Mouse (Mus musculus) midbrain, embryonic 14.5 days (tissue): Measurements from ENCODE around the gene Plcl1. TPM values are rescaled to one million over a fixed set of nuclear protein-coding genes. Genes with fewer than 3 reads are reported as not detected.

Source experiments
- ATAC-seq: fragments of 200-750 bp; cut with Nextera tagmentation; 2 replicates; pipeline ENCODE4 v1.8.0; 2017; ENCODE audit warnings: moderate number of reproducible peaks, moderate library complexity; ENCODE audit not compliant: low FRiP score, low TSS enrichment
- DNase-seq: peaks from one replicate; pipeline ENCODE4 v3.0.0-alpha.2; 2015
- H3K27ac ChIP-seq: fragments of 300-500 bp; sonication (generic); replicated peaks from 2 replicates; pipeline ENCODE4 v1.5.1; 2014; ENCODE audit warnings: mild to moderate bottlenecking, low read depth, low read length, moderate library complexity
- H3K27me3 ChIP-seq: fragments of 300-500 bp; sonication (generic); 2 replicates; pipeline ENCODE4 v1.6.1; 2014; ENCODE audit warnings: low read length, control low read depth, mixed read lengths; ENCODE audit not compliant: control insufficient read depth, insufficient read depth
- H3K36me3 ChIP-seq: fragments of 300-500 bp; sonication (generic); 2 replicates; pipeline ENCODE4 v1.6.1; 2014; ENCODE audit warnings: low read length, control low read depth; ENCODE audit not compliant: control insufficient read depth, insufficient read depth
- H3K4me1 ChIP-seq: fragments of 300-500 bp; sonication (generic); 2 replicates; pipeline ENCODE4 v1.6.1; 2014; ENCODE audit warnings: mild to moderate bottlenecking, antibody characterized with exemption, low read length, control low read depth; ENCODE audit not compliant: control insufficient read depth, insufficient read depth
- H3K4me2 ChIP-seq: fragments of 300-500 bp; sonication (generic); 2 replicates; pipeline ENCODE4 v1.6.1; 2014; ENCODE audit warnings: mild to moderate bottlenecking, low read length, moderate library complexity
- H3K4me3 ChIP-seq: fragments of 300-500 bp; sonication (generic); replicated peaks from 2 replicates; pipeline ENCODE4 v1.5.1; 2014; ENCODE audit warnings: low read depth, low read length
- H3K9ac ChIP-seq: fragments of 300-500 bp; sonication (generic); replicated peaks from 2 replicates; pipeline ENCODE4 v1.6.1; 2014; ENCODE audit warnings: mild to moderate bottlenecking, low read length, moderate library complexity
- H3K9me3 ChIP-seq: fragments of 300-500 bp; sonication (generic); 2 replicates; pipeline ENCODE4 v1.6.1; 2016; ENCODE audit warnings: low read length, control low read depth, mixed read lengths; ENCODE audit not compliant: control insufficient read depth
- WGBS: fragments of 180-500 bp; shearing (Covaris S2); extraction: QIAGEN DNeasy Blood & Tissue Kit; methylation state at CpG from one replicate; pipeline ENCODE4 v1.1.7; 2014; 5-methylcytosine and 5-hydroxymethylcytosine counted together
- polyA plus RNA-seq: library from polyadenylated mRNA; unstranded; fragments of >200 nt; fragmentation: Nextera tagmentation; extraction: Ambion mirVana; gene quantifications from 2 replicates; pipeline ENCODE4 v1.2.1, GENCODE M21; 2014

Gene Plcl1
- polyA plus RNA-seq, 1 experiment from 2014 or later = 5.0 TPM

GRCm38 (mm10) chr1:55700016-55700415, 294.3 kb downstream of the Plcl1 start:
- 87% methylated on average over 1 of the region's 1 CpGs for WGBS
- DNase-seq = no peak
- H3K4me2 ChIP-seq = no peak overlapping the region

DNA sequence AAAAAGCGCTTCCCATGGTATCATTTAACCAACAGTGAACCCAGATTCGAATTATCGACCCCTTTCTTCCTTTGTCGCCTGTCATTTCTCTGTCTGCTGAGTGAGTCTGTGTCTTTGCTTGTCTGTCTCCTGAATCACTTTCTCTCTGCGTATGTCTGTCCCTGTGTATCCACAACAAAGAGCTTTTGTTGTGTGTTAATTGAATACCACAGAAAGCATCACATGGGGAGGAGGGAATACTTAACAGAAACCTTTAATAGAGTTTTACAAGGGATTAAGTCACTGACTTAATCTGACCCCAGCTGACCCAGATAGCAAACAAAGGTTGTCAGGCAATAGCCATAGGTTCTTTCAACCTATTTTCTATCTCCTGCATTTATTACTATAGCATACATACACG, 295.0 kb downstream of the Plcl1 start:
- H3K27ac ChIP-seq = no peak overlapping the region
- H3K4me2 ChIP-seq = no peak overlapping the region
- DNase-seq (no peak), ATAC-seq (no peak)
- no peak overlapping the region for H3K4me3 ChIP-seq
- peaks cover 21% of the 10 kb centered on the region for H3K4me1 ChIP-seq
- no peaks in the 10 kb centered on the region for H3K27me3 ChIP-seq
- no peaks in the 10 kb centered on the region for H3K9me3 ChIP-seq
- no peaks in the 10 kb centered on the region for H3K36me3 ChIP-seq
- no peak overlapping the region for H3K9ac ChIP-seq
- 19% methylated on average over 6 of the region's 6 CpGs for WGBS

More at GRCm38 (mm10) chr1:55700016-55700415, 294.3 kb downstream of the Plcl1 start:
- H3K9ac ChIP-seq = no peak overlapping the region
- no peak overlapping the region for H3K27ac ChIP-seq
- no peak overlapping the region for H3K4me3 ChIP-seq
- H3K27me3 ChIP-seq = no peaks in the 10 kb centered on the region
- no peaks in the 10 kb centered on the region for H3K36me3 ChIP-seq
- no peaks in the 10 kb centered on the region for H3K9me3 ChIP-seq
- H3K4me1 ChIP-seq = peaks cover 17% of the 10 kb centered on the region
- ATAC-seq = no peak

GRCm38 (mm10) chr1:55701601-55702000, 295.9 kb downstream of the Plcl1 start:
- Histone ChIP-seq H3K4me3 (no peak overlapping the region), H3K4me1 (peaks cover 23% of the 10 kb centered on the region), H3K9me3 (no peaks in the 10 kb centered on the region), H3K27ac (no peak overlapping the region; the same call in 1 of the 2 replicates), H3K36me3 (no peaks in the 10 kb centered on the region), H3K9ac (no peak overlapping the region), H3K4me2 (no peak overlapping the region), H3K27me3 (no peaks in the 10 kb centered on the region)
- ATAC-seq (no peak), DNase-seq (no peak)
- 51% methylated on average over 6 of the region's 6 CpGs for WGBS

DNA sequence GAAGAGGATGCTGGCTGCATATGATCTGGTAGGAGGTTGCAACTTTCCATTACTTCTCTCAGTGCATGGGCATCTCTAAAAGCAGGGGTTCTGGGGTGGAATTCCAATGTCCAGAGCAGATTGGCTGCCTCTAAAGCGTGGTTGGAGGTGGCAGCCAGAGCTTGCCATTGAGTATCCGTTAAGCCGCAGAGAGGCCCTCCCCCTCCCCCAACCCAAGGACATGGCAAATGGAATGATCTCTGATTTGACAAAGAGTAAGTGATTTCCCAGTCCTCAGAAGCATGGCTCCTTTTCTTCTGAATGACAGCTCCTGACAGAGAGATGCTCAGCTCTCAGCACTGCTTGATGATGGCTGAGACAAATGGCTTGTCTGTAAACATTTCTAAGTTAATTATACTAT, 296.4 kb downstream of the Plcl1 start:
- ATAC-seq (no peak), DNase-seq (peak; percentile 44)
- Histone ChIP-seq H3K27me3 (no peaks in the 10 kb centered on the region), H3K4me3 (no peak overlapping the region), H3K9ac (no peak overlapping the region), H3K36me3 (no peaks in the 10 kb centered on the region), H3K27ac (no peak overlapping the region), H3K9me3 (no peaks in the 10 kb centered on the region), H3K4me1 (peaks cover 23% of the 10 kb centered on the region), H3K4me2 (no peak overlapping the region)
- 8% methylated on average over 3 of the region's 3 CpGs for WGBS

DNA sequence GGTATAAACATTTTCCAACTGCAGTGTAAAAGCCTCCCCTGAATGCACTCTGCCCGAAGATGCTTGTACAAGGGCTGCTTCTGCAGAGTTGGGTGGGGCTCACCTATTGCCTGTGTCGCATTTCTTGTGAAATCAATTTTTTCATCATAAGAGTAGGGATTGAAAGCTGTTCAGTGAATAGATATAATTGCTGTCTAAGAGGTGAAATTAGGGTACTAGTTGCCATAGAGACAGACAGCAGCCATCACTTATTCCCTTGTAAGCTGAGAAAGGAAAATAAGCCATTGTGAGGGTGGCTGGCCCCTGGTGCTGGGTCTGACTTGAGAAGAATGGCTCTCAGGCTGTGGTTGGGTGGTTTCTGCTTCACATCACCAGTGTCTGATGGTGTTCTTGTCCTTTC, 299.0 kb downstream of the Plcl1 start:
- DNase-seq (peak; percentile 41), ATAC-seq (peak; percentile 49; the same call in 1 of the 2 replicates)
- H3K9me3 ChIP-seq = no peaks in the 10 kb centered on the region
- WGBS = 17% methylated on average over 2 of the region's 2 CpGs
- no peaks in the 10 kb centered on the region for H3K27me3 ChIP-seq
- H3K4me1 ChIP-seq = peaks cover 23% of the 10 kb centered on the region
- no peak overlapping the region for H3K4me2 ChIP-seq
- H3K9ac ChIP-seq = no peak overlapping the region
- no peak overlapping the region for H3K4me3 ChIP-seq
- H3K36me3 ChIP-seq = no peaks in the 10 kb centered on the region
- peak overlapping the region; percentile 41 for H3K27ac ChIP-seq

GRCm38 (mm10) chr1:55705173-55705572, 299.5 kb downstream of the Plcl1 start:
- Histone ChIP-seq H3K9ac (no peak overlapping the region), H3K36me3 (no peaks in the 10 kb centered on the region), H3K27me3 (no peaks in the 10 kb centered on the region), H3K4me2 (no peak overlapping the region; the same call in 1 of the 2 replicates), H3K27ac (peak overlapping the region; percentile 41), H3K9me3 (no peaks in the 10 kb centered on the region), H3K4me1 (peaks cover 23% of the 10 kb centered on the region), H3K4me3 (no peak overlapping the region)
- ATAC-seq (no peak; the same call in 1 of the 2 replicates), DNase-seq (peak; percentile 16)
- WGBS = 18% methylated on average over 6 of the region's 6 CpGs

DNA sequence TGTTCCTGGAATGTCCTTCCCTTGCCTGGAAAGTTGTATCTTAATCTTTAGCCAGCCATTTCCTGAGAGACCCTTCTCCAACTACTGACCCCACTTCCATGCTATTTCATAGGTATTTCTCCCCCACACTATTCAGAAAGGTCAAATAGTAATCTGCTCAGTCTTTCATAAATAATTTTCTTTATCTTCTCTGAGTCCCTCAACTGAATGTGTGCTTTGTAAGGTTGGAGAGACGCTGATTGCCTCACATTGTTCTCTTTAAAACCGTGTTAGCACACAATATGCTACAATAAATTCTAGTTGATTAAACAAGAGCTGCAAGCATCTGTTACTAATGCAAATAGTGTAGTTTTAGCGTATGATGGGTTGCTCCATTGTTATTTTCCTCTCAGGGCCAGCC, 300.0 kb downstream of the Plcl1 start:
- Histone ChIP-seq H3K36me3 (no peaks in the 10 kb centered on the region), H3K27ac (0 out of 2 replicates have a peak overlapping the region, but pooled peaks have one; percentile 41), H3K4me1 (peaks cover 22% of the 10 kb centered on the region), H3K4me3 (no peak overlapping the region), H3K9me3 (no peaks in the 10 kb centered on the region), H3K27me3 (no peaks in the 10 kb centered on the region), H3K4me2 (no peak overlapping the region), H3K9ac (no peak overlapping the region)
- 53% methylated on average over 3 of the region's 3 CpGs for WGBS
- DNase-seq = no peak
- ATAC-seq = no peak

DNA sequence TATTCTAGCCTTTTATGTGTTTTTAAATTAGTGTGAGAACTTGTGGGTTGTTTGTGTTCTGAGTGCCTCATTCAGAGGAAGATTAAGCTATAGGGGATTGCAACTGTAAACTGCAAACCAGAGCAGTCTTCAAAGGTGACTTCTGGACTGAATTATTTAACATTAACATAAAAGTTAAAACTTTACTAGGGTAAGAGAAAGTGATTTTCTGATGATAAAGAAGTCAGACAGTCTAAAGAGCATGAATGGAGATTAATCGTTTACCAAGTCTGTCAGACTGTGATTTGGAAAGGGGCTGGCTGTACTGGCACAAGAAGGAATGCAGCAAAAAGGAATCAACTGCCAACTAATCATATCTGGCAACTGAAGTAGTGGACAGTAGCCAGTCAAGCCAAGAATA, 301.2 kb downstream of the Plcl1 start:
- WGBS = 49% methylated on average over 1 of the region's 1 CpGs
- H3K36me3 ChIP-seq = no peaks in the 10 kb centered on the region
- no peak overlapping the region for H3K9ac ChIP-seq
- DNase-seq = no peak
- no peak for ATAC-seq
- H3K9me3 ChIP-seq = no peaks in the 10 kb centered on the region
- H3K27ac ChIP-seq = no peak overlapping the region
- peaks cover 12% of the 10 kb centered on the region for H3K4me1 ChIP-seq
- no peaks in the 10 kb centered on the region for H3K27me3 ChIP-seq
- no peak overlapping the region for H3K4me2 ChIP-seq
- no peak overlapping the region for H3K4me3 ChIP-seq

GRCm38 (mm10) chr1:55717283-55717803, 311.6 kb downstream of the Plcl1 start:
- H3K4me2 ChIP-seq = no peak overlapping the region
- DNase-seq (no peak), ATAC-seq (no peak)
- no peak overlapping the region for H3K27ac ChIP-seq
- H3K9ac ChIP-seq = no peak overlapping the region
- no peaks in the 10 kb centered on the region for H3K9me3 ChIP-seq
- H3K4me1 ChIP-seq = no peaks in the 10 kb centered on the region
- no peaks in the 10 kb centered on the region for H3K36me3 ChIP-seq
- no peak overlapping the region for H3K4me3 ChIP-seq
- 82% methylated on average over 4 of the region's 4 CpGs for WGBS
- no peaks in the 10 kb centered on the region for H3K27me3 ChIP-seq
